Mouse (Mus musculus) heart, embryonic 10.5 days (tissue): Measurements from ENCODE around the gene Pde8b. TPM values are rescaled to one million over a fixed set of nuclear protein-coding genes. Genes with fewer than 3 reads are reported as not detected.
A peak's percentile ranks its signal among the peaks of the same experiment; 100 is the strongest.

Source experiments
- DNase-seq: peaks from one replicate; pipeline ENCODE4 v3.0.0-alpha.2; 2017; ENCODE audit warnings: low spot score
- H3K27ac ChIP-seq: fragments of 300-500 bp; sonication (generic); 2 replicates; pipeline ENCODE4 v1.5.1; 2016; ENCODE audit warnings: mild to moderate bottlenecking
- H3K27me3 ChIP-seq: fragments of 300-500 bp; sonication (generic); 2 replicates; pipeline ENCODE4 v1.6.1; 2016; ENCODE audit warnings: mild to moderate bottlenecking; ENCODE audit not compliant: poor library complexity, insufficient read depth, severe bottlenecking
- H3K36me3 ChIP-seq: fragments of 300-500 bp; sonication (generic); 2 replicates; pipeline ENCODE4 v1.6.1; 2016; ENCODE audit warnings: mild to moderate bottlenecking, moderate library complexity
- H3K4me1 ChIP-seq: fragments of 300-500 bp; sonication (generic); 2 replicates; pipeline ENCODE4 v1.6.1; 2016; ENCODE audit warnings: mild to moderate bottlenecking
- H3K4me3 ChIP-seq: fragments of 300-500 bp; sonication (generic); 2 replicates; pipeline ENCODE4 v1.5.1; 2016; ENCODE audit warnings: mild to moderate bottlenecking, moderate library complexity
- H3K9me3 ChIP-seq: fragments of 300-500 bp; sonication (generic); 2 replicates; pipeline ENCODE4 v1.6.1; 2016; ENCODE audit warnings: mild to moderate bottlenecking, moderate library complexity
- WGBS: fragments of 180-500 bp; shearing (Covaris S2); methylation state at CpG from one replicate; pipeline ENCODE4 v1.1.7; 2016; 5-methylcytosine and 5-hydroxymethylcytosine counted together
- polyA plus RNA-seq: library from polyadenylated mRNA; unstranded; fragments of >200 nt; fragmentation: Nextera tagmentation; extraction: Ambion mirVana; gene quantifications from 2 replicates; pipeline ENCODE4 v1.2.1, GENCODE M21; 2016

Pde8b gene
- polyA plus RNA-seq, 1 experiment from 2014 or later = 0.93 TPM

- H3K27ac ChIP-seq = no peak overlapping the region
- WGBS = 59% methylated on average over 7 of the region's 7 CpGs
Measured at GRCm38 (mm10) chr13:95081082-95081481, 169.1 kb downstream of the Pde8b start.

GRCm38 (mm10) chr13:95078492-95078891 lies 171.6 kb downstream of the Pde8b start:
- Histone ChIP-seq H3K9me3 (no peaks in the 10 kb centered on the region), H3K4me3 (no peak overlapping the region), H3K27ac (no peak overlapping the region), H3K27me3 (0 out of 2 replicates have a peak, but pooled peaks cover 3% of the 10 kb centered on the region), H3K4me1 (peaks cover 7% of the 10 kb centered on the region; the same call in 1 of the 2 replicates), H3K36me3 (no peaks in the 10 kb centered on the region)
- WGBS = 58% methylated on average over 6 of the region's 6 CpGs
- no peak for DNase-seq

More at GRCm38 (mm10) chr13:95081082-95081481, 169.1 kb downstream of the Pde8b start:
- Histone ChIP-seq H3K27me3 (0 out of 2 replicates have a peak, but pooled peaks cover 3% of the 10 kb centered on the region), H3K4me1 (peaks cover 7% of the 10 kb centered on the region; the same call in 1 of the 2 replicates), H3K4me3 (no peak overlapping the region), H3K9me3 (no peaks in the 10 kb centered on the region), H3K36me3 (no peaks in the 10 kb centered on the region)
- no peak for DNase-seq

DNA sequence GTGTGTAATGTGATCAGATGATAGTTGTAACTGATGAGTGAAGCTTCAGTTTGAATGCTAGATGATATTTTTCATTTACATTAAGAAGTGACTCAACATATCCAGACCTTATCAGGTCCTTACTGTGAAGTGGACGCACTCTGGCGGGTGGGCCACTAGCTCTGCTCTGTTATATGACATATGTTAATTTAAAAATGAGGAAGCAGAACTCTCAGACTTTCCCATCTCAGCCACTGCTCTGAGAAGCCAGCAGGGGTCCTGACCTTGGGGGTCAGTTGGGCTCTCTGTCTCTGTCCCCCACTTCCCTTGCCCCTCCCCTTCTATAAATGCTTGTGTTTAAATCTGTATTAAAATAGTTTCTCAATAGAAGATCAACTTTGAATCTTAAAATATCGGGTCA lies 172.4 kb downstream of the Pde8b start:
- 68% methylated on average over 3 of the region's 3 CpGs for WGBS
- no peak for DNase-seq
- H3K36me3 ChIP-seq = no peaks in the 10 kb centered on the region
- H3K27ac ChIP-seq = no peak overlapping the region
- no peaks in the 10 kb centered on the region for H3K9me3 ChIP-seq
- peaks cover 7% of the 10 kb centered on the region; the same call in 1 of the 2 replicates for H3K4me1 ChIP-seq
- H3K27me3 ChIP-seq = 0 out of 2 replicates have a peak, but pooled peaks cover 3% of the 10 kb centered on the region
- no peak overlapping the region for H3K4me3 ChIP-seq

GRCm38 (mm10) chr13:95076142-95076541 lies 174.0 kb downstream of the Pde8b start:
- no peak for DNase-seq
- H3K4me3 ChIP-seq = no peak overlapping the region
- 72% methylated on average over 2 of the region's 2 CpGs for WGBS
- H3K9me3 ChIP-seq = no peaks in the 10 kb centered on the region
- peaks cover 4% of the 10 kb centered on the region; the same call in 1 of the 2 replicates for H3K4me1 ChIP-seq
- H3K27ac ChIP-seq = no peak overlapping the region
- no peaks in the 10 kb centered on the region for H3K27me3 ChIP-seq
- no peaks in the 10 kb centered on the region for H3K36me3 ChIP-seq

DNA sequence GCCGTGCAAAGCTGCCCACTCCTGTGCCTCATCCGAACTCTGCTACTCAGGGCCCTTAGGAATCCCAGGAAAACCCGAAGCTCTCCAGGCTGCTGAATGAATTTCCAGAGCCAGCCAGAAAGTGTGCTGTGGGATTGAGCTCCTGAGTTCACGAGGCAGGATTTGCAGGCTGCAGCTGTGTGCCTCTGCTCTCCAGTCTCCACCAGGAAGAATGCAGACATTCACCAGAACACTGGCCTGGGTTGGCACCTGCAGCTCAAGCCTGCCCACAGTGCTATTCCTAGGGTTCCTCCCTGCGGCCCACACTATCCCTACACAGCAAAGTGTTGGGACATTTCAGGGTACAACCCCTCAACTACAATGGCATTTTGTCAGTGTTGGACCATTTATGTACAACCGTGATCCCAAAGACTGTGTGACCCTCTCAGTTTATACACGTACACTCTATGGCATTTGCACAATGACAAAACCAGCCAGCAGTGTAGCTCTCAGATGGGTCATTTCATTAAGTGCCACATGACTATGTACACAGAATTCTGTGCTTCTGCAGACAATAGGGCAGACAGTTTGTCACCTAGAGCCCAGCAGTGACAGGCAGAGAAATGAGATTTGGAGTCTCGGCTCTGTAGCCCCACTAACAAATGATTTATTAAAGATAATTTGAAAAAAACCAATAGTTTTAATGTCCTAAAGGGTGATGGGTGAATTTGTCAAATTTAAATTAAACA lies 176.5 kb downstream of the Pde8b start:
- no peaks in the 10 kb centered on the region for H3K4me1 ChIP-seq
- 73% methylated on average over 8 of the region's 8 CpGs for WGBS
- H3K4me3 ChIP-seq = no peak overlapping the region
- no peaks in the 10 kb centered on the region for H3K36me3 ChIP-seq
- H3K27me3 ChIP-seq = no peaks in the 10 kb centered on the region
- H3K27ac ChIP-seq = no peak overlapping the region
- H3K9me3 ChIP-seq = no peaks in the 10 kb centered on the region
- no peak for DNase-seq

DNA sequence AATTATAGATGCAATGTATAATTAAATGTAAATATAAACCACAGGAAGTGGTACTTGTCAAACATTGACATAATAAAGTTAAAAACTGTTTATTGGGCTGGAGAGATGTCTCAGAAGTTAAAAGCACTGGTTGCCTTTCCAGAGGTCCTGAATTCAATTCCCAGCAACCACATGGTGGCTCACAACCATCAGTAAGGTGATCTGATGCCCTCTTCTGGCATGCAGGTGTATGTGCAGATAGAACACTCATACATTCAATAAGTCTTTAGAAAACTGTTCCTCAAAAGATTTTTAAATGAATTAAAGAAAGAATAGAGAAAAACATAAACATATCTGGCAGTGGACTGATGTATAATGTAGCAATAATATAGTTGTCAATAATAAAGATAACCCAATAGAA lies 179.9 kb downstream of the Pde8b start:
- Histone ChIP-seq H3K27ac (no peak overlapping the region), H3K27me3 (no peaks in the 10 kb centered on the region), H3K36me3 (no peaks in the 10 kb centered on the region), H3K9me3 (no peaks in the 10 kb centered on the region), H3K4me1 (no peaks in the 10 kb centered on the region), H3K4me3 (no peak overlapping the region)
- DNase-seq = peak; percentile 14

DNA sequence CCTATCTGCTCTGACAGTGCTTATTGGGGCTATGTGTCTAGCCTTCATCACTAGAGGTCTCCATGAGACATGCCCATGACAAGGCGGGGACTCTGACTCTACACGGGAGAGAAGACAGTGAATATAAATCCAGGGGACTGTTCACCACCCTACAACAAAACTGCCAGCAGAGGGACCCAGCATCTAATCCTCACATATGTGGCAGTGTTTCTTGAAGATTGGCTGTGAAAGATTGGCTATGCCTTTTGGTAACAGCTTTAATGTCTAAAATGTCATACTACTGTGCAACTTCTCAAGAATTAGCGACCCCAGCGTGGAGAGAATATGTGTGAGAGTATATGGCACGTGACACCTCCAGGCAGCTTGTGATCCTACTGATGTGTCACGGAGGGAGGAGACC lies 182.3 kb downstream of the Pde8b start:
- DNase-seq = no peak

GRCm38 (mm10) chr13:95063390-95064017 lies 186.6 kb downstream of the Pde8b start:
- H3K27me3 ChIP-seq = no peaks in the 10 kb centered on the region
- DNase-seq = no peak
- WGBS = 51% methylated on average over 4 of the region's 4 CpGs
- no peaks in the 10 kb centered on the region for H3K36me3 ChIP-seq
- no peak overlapping the region for H3K4me3 ChIP-seq
- H3K27ac ChIP-seq = no peak overlapping the region
- H3K9me3 ChIP-seq = no peaks in the 10 kb centered on the region
- no peaks in the 10 kb centered on the region for H3K4me1 ChIP-seq

More for the DNA sequence above, 182.3 kb downstream of the Pde8b start:
- WGBS = 67% methylated on average over 6 of the region's 6 CpGs
- H3K27ac ChIP-seq = no peak overlapping the region
- no peaks in the 10 kb centered on the region for H3K4me1 ChIP-seq
- H3K9me3 ChIP-seq = no peaks in the 10 kb centered on the region
- H3K27me3 ChIP-seq = no peaks in the 10 kb centered on the region
- no peak overlapping the region for H3K4me3 ChIP-seq
- H3K36me3 ChIP-seq = no peaks in the 10 kb centered on the region

DNA sequence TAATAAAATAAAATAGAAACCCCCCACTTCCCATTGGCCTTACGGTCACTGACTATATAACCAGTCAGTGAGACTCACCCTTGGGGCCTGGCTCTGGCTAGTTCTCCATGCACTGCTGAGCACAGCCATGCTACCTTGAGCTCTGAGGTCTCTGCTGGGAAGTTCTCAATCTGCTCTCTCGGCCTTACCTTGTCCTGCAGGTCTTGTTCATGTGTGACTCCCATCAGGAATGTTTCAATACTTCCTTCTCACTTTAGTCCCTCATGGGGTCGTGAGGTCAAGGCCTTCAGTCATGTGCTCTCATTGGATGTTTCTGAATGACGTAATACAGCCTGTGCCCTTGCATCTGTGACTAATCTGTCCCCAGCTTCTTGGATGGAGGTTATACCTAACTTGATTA lies 191.3 kb downstream of the Pde8b start:
- DNase-seq = peak; percentile 58
- WGBS = 83% methylated on average over 4 of the region's 4 CpGs
- no peaks in the 10 kb centered on the region for H3K4me1 ChIP-seq
- H3K36me3 ChIP-seq = no peaks in the 10 kb centered on the region
- H3K4me3 ChIP-seq = no peak overlapping the region
- H3K27me3 ChIP-seq = no peaks in the 10 kb centered on the region
- H3K9me3 ChIP-seq = no peaks in the 10 kb centered on the region
- H3K27ac ChIP-seq = no peak overlapping the region

DNA sequence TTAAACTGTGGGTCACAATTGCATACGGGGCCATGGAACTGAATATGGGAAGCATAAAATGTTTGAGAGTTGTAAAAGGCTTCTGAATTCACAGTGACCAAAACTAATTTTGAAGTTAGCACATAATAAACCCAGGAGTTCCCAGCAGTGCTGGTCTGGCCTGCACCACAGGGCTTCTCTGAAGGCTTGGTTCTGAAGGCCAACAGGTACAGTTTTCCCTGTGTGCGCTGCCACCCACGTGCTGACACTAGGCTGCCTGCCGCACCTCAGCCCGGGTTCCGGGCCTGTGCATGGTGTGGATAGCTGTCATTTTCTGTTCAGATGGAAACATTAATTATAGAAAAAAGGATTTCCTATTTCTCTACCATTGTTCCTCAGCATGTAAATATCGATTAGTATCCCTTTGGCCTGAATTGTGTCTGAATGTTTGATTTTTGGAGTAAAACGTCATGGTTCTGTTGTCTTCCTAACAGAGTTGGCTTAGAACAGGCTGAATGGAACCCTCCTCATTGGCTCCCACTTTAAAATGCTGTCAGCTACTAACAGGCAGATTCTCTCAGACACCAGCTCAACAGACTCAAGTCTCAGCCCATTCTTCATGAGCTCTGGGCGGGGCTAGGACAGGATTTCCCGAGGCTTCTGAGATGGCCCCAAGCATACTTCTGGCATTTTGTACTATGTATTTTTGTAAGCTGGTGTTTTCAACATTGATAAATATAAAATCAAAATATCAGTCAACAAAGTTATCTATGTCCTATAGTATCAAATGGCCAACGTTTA lies 193.4 kb downstream of the Pde8b start:
- Histone ChIP-seq H3K36me3 (no peaks in the 10 kb centered on the region), H3K4me1 (no peaks in the 10 kb centered on the region), H3K27me3 (no peaks in the 10 kb centered on the region), H3K4me3 (no peak overlapping the region), H3K9me3 (no peaks in the 10 kb centered on the region), H3K27ac (no peak overlapping the region)
- 79% methylated on average over 11 of the region's 11 CpGs for WGBS
- peak; percentile 64 for DNase-seq

DNA sequence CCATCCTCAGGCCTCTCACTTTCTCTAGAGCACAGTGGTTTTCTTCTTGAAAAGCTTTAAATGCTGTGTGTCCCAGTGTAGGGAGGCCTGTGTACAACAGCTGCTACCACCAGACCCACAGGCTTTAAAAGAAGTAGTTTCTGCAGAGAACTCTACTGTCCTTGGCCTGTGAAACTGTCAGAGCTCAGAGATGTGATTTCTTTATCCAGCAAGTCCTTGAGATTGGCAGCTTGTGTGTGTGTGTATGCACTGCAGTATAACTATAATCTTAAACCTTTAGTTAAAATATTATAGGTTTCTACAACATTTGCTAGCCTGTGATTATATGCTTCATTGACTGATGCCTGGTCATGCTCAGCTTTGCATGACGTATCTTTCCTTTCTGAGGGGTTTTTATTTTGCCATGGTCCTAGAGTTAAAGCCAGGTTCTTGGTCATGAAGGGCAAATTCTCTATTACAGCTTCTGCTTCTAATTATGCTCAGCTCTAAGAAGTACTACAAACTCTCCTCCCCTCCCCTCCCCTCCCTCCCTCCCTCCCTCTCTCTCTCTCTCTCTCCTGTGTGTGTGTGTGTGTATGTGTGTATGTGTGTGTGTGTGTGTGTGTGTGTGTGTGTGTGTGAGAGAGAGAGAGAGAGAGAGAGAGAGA lies 194.3 kb downstream of the Pde8b start:
- Histone ChIP-seq H3K4me1 (no peaks in the 10 kb centered on the region), H3K9me3 (no peaks in the 10 kb centered on the region), H3K27ac (no peak overlapping the region), H3K27me3 (no peaks in the 10 kb centered on the region), H3K4me3 (no peak overlapping the region), H3K36me3 (no peaks in the 10 kb centered on the region)
- no peak for DNase-seq
- 82% methylated on average over 1 of the region's 1 CpGs for WGBS

DNA sequence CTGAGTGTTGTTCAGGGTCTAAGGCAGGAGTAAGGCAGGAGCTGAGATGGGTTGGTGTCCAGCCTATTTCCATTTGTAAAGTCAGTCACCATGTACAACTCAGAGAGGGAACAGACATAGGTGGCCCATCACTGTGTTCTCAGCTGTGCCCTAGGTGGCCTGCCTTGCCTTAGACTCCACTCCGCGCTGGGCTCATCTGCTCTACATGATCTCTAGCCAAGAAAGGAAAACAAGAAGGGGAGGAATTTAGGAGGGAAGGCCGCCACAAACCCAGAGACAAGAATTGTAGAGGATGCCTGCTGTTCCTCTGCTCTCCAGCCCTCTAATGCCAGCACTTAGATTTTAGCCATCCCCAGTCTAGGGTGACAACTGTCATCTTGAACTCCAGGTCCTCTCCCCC lies 197.7 kb downstream of the Pde8b start:
- 73% methylated on average over 3 of the region's 3 CpGs for WGBS

More for the DNA sequence above, 197.7 kb downstream of the Pde8b start:
- H3K27ac ChIP-seq = no peak overlapping the region
- H3K4me1 ChIP-seq = no peaks in the 10 kb centered on the region
- no peak overlapping the region for H3K4me3 ChIP-seq
- H3K9me3 ChIP-seq = no peaks in the 10 kb centered on the region
- no peaks in the 10 kb centered on the region for H3K27me3 ChIP-seq
- peak; percentile 51 for DNase-seq
- no peaks in the 10 kb centered on the region for H3K36me3 ChIP-seq
